Mouse (Mus musculus) lung, postnatal 36 days (tissue): ENCODE measurements at regions not wholly inside any gene's neighbourhood (a gene's known extent, or its start where the extent isn't known, plus 50 kb on each side); places are given as distances from the start of the nearest gene placed in this dataset.

Experiments
- DNase-seq: peaks from one replicate; pipeline ENCODE4 v3.0.0; 2022; ENCODE audit warnings: mixed read lengths

DNA sequence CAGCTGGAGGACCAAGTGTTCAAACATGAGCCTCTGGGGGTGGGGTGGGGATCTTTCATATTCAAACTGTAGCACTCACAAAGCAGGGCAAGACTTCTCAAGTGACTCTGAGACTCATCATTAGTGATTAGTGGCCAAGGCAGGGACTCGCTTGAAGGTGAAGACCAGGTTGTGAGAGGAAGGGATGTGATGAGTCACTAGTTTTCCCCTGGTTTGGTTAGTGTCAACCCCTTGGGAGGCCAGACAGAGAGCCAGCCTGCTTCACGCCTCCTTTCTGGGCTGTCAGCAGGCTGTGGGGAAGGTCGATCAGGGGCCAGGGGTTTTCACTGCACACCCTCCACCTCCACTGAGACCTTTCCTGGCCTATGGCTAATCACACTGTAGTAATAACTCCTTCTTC lies 65.2 kb downstream of the Slc30a10 start:
- DNase-seq: no peak

DNA sequence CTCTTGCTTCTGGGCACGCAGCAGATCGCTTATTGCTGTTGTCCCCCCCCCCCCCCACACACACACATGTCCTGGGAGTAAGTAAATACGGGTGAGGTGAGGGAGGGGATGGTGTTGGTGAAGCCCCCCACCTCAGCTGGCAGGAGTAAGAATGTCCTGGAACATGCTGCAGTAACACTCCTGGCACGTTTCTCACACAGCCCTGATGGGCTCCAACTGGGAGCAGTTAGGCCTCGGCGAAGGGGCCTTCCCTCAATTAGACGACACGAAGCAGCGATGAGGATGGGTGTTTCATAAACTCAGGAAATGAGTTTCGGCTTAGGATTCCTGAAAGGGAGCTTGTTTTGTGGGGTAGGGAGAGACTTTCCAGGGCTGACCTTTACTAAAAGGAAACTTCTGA lies 69.4 kb downstream of the Slc30a10 start:
- DNase-seq: no peak

DNA sequence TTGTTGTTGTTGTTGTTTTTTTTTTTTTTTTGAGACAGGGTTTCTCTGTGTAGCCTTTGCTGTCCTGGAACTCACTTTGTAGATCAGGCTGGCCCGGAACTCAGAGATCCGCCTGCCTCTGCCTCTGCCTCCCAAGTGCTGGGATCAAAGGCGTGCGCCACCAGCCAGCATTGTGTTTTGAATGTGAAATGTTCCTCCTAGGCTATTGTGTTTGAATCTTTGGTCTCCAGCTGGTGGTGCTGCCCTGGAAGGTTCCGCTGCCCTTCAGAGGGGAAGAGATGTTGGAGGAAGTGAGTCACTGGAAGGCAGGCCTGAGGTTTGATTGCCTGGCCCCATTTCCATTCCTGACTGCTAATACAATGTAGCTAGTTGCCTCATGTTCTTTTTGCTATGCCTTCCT lies 78.8 kb downstream of the Slc30a10 start:
- no peak for DNase-seq

DNA sequence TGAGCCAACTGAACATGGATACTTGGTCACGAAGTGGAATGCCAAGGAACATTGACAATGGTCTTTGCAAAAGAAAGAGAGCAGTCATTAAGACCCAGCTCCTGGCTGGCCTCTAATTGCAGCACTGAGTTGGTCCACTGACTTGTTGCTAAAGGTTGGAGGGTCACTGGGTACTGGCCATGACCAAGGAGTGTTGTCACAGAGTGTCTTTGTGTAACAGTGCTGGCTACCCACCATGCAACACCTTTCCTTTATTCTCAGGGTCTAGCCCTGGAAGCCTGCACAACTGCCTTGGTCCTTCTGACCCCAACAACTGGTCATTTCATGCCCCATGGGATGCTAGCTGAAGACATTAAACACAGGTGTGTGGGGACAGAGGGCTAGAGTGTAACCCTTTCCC lies 79.5 kb downstream of the Slc30a10 start:
- DNase-seq: no peak

DNA sequence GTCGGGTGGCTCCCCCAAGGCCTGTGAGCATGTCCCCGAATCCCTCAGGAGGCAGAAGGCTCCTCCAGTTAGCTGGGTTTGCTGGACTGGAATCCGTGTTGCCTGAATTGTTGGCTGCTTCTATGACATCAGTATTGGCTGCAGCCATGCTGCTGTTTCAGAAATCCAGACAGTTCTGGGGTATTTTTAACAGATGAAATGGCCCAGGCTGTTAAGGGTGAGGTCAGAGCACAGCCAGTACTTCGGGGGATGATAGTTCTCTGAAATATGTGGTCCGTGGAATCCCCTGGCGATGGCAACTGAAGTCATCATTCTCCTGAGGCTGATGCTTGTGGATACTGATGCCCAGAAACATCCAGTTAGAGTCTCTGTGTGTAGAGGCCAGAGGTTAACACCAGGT lies 80.7 kb downstream of the Slc30a10 start:
- DNase-seq: peak; percentile 18

DNA sequence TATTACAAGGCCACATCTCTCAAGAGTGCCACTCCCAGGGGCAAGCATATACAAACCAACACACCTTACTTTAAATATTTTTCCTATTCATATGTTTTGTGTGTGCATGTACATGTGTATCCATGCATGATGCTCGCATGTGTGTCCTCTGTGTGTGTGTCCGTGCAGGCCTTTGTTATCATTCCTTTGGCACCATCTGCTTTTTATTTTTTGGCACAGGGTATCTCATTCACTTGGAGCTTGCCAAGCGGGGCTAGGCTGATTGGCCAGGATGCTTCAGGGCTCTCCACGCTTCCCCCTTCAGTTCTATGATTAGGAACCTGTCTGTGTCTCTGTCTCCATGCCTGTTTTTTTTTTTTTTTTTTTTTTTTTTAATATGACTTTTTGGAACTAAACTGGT lies 82.6 kb downstream of the Slc30a10 start:
- no peak for DNase-seq

DNA sequence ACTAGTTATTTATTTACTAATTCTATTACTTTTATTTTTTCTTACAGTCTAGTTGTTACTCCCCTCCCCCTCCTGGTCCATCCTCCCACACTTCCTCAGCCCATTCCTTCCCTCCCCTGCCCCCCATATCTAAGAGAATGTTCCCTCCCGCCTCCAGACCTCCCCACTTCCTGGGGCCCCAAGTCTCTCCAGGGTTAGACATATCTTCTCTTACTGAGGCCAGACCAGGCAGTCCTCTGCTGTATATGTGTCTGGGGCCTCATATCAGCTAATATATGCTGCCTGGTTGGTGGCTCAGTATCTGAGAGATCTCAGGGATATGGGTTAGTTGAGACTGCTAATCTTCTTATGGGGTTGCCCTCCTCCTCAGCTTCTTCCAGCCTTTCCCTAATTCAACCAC lies 84.8 kb downstream of the Slc30a10 start:
- DNase-seq: no peak

DNA sequence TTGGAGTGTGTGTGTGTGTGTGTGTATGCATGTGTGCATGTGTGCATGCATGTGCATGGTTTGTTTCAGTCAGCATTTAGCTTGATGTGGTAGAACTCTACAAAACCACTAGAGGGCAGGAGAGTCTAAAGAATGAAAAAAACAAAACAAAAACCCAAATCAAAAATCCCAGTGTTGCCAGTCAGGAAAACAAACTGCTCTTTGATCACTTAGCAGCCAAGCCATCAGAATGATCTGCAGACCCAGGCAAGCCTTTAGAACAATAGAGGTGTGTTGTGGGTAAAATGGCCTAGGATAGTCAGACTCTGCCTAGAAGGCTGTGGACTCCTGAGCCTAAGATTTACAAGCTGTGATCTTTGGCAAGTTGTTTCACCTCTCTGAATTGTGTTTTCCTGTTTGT lies 91.7 kb downstream of the Slc30a10 start:
- peak; percentile 15 for DNase-seq

DNA sequence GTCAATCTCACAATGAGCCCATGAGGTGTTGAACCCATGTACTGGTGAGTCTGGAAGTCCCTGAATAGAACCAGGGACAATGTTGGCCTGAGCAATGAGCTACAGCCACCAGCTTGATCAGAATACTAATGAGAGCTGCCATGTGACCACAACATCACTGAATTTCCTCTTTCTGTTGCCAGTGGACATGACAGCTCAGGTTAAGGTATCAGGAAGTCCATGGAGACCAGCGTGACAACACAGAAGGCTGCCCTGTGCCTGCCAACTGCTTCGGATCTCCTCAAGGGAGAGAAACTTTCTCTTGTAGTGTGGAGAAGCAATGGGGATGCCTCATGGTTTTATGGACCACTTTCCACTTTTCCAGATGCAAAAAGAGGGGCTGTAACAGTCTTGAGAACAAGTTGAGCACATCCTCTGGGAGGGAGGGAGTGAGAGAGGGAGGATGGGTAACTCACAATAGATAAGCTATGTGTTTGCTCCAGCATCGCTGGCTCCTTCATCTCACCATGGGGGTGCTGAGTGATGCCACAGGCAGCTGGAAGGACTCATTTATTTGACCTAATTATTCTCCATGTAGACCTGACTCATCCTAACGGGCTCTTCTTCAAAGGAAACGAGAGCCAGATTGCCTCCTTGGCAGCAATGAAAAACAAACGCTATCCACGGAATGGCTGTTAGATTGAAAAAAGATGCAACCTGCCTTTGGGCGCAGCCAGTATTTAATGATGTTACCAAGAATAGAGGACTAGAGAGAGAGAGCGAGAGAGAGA lies 118.3 kb downstream of the Slc30a10 start:
- peak; percentile 4 for DNase-seq

DNA sequence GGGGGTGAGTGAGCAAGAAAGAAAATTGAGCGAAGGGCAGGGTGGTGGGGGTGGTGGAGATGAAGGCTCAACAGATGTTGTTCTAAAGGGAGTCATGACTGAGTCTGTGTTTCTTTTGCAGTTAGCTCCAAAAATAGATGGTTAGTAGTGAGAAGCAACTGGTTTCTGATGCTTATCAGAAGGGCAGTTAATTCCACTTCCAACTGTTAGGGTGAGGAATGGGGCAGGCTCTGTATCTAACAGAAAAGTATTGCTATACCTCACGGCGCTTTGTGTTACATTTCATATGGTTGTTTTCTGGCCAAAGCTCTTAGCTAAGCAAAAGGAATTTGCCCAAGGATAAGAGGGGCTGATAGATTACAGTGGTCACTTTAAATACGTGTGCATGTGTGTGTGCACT lies 120.3 kb downstream of the Slc30a10 start:
- no peak for DNase-seq

DNA sequence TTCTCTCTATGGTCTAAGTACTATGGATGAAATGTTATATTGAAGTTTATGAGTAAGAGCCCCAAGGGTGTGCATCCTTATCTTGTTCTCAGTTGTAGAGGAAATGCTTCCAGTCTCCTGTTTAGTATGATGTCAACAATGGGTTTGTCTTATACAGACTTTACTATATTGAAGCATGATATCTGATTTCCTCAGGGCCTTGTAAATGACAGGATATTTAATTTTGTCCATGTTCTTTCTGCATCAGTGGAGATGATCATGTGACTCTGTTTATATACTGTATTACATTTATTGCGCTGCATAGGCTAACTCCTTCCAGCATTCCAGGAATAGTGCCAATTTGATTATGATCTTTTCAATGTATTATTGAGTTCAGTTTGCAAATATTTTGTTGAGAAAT lies 125.2 kb downstream of the Slc30a10 start:
- DNase-seq: peak; percentile 7

DNA sequence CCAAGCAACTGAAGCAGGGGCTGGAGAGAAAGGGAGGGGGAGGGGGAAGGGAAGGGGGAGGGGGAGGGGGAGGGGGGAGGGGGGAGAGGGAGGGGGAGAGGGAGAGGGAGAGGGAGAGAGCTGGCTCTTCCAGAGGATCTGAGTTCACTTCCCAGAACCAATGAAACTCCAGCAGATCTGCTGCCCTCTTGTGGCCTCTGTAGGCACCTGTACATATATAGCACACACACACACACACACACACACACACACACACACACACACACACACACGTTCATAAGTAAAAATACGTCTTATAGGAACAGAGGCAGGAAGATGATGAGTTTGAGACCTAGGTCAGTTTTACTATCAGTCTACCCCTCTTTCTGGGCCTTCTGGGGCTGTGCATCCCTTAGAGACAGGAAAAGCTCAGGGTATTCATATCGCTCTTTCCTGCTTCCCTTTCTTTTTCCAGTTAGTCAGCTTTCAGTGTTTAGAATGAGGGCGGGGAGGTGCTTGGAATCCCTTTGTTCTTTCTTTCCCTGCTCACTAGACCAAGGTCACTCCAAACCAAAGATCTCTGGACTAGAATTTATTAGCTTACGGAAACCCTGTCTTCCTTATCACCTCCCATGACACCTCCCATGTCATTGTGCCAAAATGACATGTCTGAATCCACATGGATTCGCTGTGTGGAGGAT lies 130.7 kb downstream of the Slc30a10 start:
- no peak for DNase-seq

DNA sequence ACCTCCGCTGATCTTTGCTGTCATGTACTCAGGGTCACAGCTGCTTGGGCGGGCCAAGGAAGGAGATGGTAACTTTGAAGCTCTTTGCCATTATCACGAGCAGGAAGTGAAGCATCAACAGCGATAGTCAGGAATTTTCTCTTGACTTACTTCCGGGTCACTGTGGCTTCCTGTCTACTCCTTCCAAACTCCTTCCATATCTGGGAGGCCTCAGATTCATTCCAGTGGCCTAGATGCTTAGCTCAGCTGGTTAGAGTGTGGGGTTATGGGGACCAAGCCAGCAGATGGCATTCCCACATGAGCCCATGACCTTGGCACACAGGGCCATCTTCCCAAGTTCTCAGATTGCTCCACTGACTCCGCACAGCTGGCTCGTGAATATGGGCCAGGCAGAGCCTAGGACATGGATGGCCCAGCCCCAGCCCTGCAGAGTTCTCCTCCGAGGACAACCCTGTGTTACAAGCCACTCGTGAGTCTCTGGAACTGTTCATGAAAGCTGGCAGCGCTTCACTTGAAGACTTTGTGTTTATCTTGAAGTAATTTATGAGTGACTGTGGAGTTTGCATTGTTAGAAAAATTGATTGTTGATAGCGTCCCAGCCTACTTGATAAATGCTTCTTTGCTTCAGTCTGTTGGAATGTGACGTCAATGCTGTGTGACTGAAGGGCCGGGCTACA lies 133.2 kb downstream of the Slc30a10 start:
- DNase-seq: peak; percentile 76

DNA sequence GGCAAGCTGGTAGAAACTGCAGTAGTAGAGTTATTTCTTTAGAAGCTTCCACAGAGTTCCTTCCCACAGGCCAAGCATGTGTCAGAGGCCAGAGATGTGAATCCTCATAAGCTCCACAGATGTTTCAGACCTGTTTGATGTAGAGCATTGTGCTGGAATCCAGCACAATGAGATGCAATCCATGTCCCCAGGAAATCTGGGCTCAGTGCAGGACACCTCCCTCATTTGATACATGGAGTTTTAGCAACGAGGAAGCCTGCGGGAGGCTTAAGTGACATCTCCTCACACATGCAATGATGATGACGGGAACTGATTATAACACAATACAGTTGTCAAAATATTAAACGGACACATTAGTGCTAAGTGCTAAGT lies 133.7 kb downstream of the Slc30a10 start:
- no peak for DNase-seq

DNA sequence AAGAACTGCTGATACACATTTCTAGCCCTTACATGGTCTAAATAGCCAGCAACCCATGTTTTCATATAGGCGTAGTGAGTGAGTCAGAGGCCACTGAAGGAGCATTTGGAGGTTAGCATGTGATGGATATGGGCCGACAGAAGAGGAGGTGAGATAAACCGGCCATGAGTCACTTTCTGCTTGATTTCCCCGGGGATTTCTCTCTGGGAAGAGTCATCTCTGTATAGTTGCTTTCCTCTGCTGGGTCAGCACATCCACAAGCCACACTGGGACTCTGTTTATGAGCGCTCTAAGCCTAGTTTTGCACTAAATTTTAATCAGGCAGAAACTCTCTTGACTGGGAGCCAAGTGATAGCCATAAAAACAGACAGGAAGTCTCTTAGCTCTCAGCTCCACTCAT lies 142.2 kb downstream of the Slc30a10 start:
- no peak for DNase-seq

DNA sequence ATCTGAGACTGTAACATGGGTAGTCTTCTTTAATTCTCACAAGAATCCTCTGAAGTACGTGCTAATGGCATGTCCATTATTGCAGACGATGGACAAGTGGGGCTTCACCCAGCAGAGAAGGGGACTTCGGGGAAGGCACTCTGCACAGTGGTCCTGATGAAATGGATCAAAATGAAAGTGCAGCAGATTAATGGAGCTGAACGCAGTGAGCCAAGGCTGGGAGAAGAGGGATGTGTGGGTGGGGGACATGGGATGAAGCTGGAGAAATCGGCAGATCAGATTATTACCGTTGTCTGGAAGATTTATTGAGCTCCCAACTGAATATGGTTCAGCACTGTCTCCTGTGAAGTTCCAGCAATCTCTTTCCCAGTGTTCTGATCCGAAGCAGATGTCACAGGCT lies 143.9 kb downstream of the Slc30a10 start:
- DNase-seq: no peak

DNA sequence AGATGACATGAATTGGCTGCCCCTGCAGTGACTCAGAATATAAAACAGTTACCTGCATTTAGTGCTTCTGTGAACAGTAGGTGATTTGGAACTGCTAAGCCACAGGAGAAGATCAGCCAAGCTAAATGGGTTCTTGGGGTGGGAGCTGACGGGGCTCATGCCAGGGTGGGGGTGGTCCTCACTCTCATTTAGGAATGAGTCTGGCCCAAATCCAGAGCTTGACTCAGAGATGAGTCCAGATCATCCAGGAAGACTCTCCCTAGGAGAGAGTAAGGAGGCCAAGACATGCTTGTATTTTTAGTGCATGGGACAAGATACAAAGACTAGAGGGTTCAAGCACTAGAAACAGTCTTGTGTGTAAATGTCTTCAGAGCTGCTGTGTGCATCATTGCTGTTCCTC lies 146.5 kb downstream of the Slc30a10 start:
- no peak for DNase-seq

DNA sequence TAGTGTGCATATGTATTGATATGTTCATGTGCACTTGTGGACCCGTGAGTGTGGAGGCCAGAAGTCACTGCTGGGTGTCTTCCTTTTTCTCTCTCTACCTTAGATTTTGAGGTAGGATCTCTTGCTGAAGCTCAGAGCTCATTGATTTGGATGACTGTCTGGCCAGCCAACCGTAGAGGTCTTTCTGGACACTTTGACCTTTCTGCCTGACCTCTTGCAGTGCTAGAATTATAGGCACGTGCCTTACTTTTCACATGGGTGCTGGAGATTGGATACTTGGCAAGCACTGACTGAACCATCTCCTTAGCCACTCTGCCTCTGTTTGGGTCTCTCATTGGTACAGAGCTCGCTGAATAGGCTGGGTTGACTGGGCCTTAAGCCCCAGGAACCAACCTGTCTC lies 151.3 kb downstream of the Slc30a10 start:
- no peak for DNase-seq

DNA sequence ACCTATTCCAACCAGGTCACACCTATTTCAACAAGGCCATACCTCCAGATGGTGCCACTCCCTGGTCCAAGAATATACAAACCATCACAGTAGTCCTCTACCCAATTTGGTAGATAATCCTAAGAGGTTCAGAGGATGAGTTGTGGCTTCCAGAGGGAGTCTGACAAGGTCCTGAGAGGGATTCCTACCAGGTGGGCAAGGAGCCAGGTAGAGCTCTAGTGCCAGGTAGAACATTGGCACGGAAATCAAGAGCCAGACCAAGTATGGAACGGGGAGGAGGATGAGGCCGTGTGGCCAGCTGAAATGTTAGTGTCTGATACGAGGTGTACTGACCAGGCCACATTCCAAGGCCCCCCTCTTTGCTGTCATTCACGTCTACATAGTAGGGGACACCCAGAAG lies 153.0 kb downstream of the Slc30a10 start:
- no peak for DNase-seq

DNA sequence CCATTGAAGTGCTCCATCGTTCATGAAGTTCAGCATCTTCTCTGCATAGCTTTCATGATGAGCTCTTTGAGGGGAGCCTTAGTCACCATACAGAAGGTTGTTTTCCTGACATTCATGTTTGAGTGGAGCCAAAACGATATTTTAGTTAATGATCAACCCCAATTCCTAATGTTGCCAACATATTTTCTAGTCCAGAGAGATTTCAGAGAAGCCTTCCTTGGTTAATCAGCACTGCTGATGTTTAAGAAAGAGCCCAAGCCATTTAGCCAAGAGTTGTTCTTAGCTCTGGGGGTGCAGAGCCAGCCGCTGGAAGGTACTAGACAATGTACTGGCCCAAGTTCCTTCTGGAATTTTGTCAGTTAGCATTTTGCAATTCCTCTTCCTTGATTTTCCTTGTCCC lies 153.8 kb downstream of the Slc30a10 start:
- no peak for DNase-seq

DNA sequence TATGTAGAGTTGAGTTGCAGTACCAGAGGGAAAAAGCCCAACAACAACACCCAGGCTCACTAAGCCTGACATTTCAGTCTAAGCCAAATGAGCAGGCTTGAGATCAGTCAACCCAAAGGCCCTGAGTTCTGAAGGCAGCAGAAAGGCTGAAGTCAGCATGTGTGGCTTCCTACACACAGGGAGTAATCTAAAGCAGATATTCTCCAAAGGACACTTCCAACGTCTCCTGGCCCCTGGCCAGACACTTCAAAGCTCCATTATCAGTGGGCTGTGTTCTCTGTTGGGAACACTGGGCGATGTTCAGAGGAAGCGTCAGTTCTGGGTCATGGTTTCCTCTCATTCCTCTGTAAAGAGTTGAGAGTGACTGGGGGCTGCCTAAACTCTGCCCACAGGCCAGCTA lies 155.9 kb downstream of the Slc30a10 start:
- DNase-seq: peak; percentile 31

DNA sequence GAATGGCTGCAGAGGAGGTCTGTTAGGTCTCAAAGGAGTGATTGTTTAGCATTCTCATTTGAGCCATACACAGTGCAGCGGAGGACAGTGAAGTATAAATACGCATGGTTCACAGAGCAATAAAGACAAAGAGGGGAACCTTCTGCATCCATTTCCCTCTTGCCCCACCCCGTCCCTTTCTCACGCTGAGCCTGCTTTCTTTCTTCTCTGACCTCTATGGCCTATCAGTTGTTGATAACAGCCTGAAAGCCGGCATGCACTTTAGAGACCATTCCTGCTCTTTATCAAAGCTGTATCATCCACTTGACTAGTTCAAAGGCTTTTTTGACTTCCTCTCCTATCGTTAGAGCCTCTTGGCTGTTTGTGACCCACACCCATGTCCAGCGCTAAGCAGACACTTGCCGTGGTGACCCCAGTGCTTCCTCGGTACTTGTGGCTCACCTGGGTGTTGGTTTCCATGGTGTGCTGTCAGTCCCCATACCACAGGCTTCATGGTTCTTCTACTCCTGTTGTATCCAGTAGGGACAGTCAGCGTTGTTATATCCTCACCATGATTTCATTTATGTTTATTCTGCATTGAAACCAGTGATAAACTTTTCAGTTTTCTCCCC lies 161.3 kb downstream of the Slc30a10 start:
- no peak for DNase-seq

DNA sequence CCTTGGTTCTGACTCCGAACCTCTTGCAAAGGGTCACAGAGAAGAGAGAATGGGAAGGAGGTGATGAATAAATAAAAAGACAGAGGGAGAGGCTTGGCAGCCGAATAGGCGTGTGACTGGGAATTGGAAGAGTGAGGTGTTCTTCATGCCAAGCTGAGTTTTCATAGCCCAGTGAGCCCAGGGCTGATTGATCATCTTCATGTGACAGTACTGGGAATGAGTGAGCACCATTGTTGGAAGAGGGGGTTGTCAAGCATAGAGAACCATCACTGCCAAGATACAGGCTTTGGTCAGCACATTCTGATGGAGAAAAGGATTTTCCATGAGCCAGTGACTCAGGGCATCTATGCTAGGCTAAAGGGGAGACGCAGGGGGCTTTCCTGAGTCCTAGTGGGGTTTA lies 163.0 kb downstream of the Slc30a10 start:
- DNase-seq: no peak

DNA sequence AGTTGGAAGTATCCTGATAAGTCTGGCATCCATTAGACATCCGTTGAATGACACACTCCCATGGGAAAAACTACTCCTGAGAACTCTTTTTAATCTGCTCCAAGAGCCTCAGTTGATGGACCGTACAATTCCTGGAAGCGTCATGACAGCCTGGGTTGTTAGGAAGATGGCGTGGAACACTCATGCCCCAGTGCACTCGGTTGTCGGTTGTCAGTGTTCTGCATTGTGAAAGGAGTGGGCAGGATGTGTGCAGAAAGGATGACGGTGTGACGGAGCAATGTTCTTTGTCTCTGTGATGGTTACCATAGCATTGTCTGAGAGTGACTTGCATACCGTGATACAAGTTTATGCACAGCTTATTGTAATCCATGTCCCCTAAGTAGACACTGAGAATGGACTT lies 164.4 kb downstream of the Slc30a10 start:
- DNase-seq: no peak
